Mouse (Mus musculus) ES-Bruce4 (cell line): ENCODE measurements around the gene Dcst2. TPM values are rescaled to one million over a fixed set of nuclear protein-coding genes. Genes with fewer than 3 reads are reported as not detected.
A peak's percentile ranks its signal among the peaks of the same experiment; 100 is the strongest.

ENCODE experiments used
- H3K27ac ChIP-seq: 2 replicates; pipeline ENCODE4 v1.5.1; 2012; ENCODE audit warnings: low read length, inconsistent platforms; ENCODE audit not compliant: insufficient read depth
- H3K27me3 ChIP-seq: 2 replicates; pipeline ENCODE4 v1.6.1; 2012; ENCODE audit warnings: mild to moderate bottlenecking, low read length, inconsistent platforms; ENCODE audit not compliant: control insufficient read depth, poor library complexity, insufficient read depth, severe bottlenecking
- H3K36me3 ChIP-seq: 2 replicates; pipeline ENCODE4 v1.6.1; 2012; ENCODE audit warnings: inconsistent platforms, mild to moderate bottlenecking, low read length, moderate library complexity; ENCODE audit not compliant: control insufficient read depth, poor library complexity, insufficient read depth, severe bottlenecking
- H3K4me1 ChIP-seq: one replicate; pipeline ENCODE4 v1.8.1; 2011; ENCODE audit warnings: low read length; ENCODE audit not compliant: control insufficient read depth, insufficient read depth
- H3K4me3 ChIP-seq: 2 replicates; pipeline ENCODE4 v1.5.1; 2011; ENCODE audit warnings: low read depth, mild to moderate bottlenecking, low read length
- H3K9ac ChIP-seq: 2 replicates; pipeline ENCODE4 v1.6.1; 2012; ENCODE audit warnings: low read depth, mild to moderate bottlenecking, inconsistent platforms; ENCODE audit not compliant: poor library complexity, severe bottlenecking
- H3K9me3 ChIP-seq: replicated peaks from 2 replicates; pipeline ENCODE4 v1.6.1; 2012; ENCODE audit warnings: mild to moderate bottlenecking, low read length, inconsistent platforms; ENCODE audit not compliant: control insufficient read depth, poor library complexity, insufficient read depth, severe bottlenecking
- CTCF ChIP-seq: IDR thresholded peaks from one replicate; pipeline ENCODE4 v1.8.1; 2011; ENCODE audit warnings: low read depth, low read length
- EP300 ChIP-seq: IDR thresholded peaks from 2 replicates; pipeline ENCODE4 v1.6.1; 2011; ENCODE audit warnings: low read depth, low read length; ENCODE audit not compliant: insufficient read depth
- POLR2A ChIP-seq: IDR thresholded peaks from one replicate; pipeline ENCODE4 v1.8.1; 2011; ENCODE audit warnings: low read length; ENCODE audit not compliant: insufficient read depth
- polyA plus RNA-seq: library from polyadenylated mRNA; stranded (reverse); fragments of >200 nt; gene quantifications from 2 replicates; pipeline ENCODE4 v1.2.4, GENCODE M21; 2011; ENCODE audit warnings: low read depth; ENCODE audit not compliant: missing spikeins, insufficient read depth, insufficient read length

Gene Dcst2
- polyA plus RNA-seq, 1 experiment: 0.25 TPM

GRCm38 (mm10) chr3:89417131-89417530 lies 55.4 kb downstream of the Dcst2 start:
- no peaks in the 10 kb centered on the region for H3K9me3 ChIP-seq
- no peaks in the 10 kb centered on the region for H3K4me1 ChIP-seq
- H3K9ac ChIP-seq: peak overlapping the region; percentile 89
- peaks cover 26% of the 10 kb centered on the region for H3K36me3 ChIP-seq
- no peak for TF ChIP-seq POLR2A
- TF ChIP-seq EP300: no peak
- TF ChIP-seq CTCF: no peak
- peak overlapping the region; percentile 79 for H3K27ac ChIP-seq
- H3K4me3 ChIP-seq: peak overlapping the region; percentile 80
- no peaks in the 10 kb centered on the region for H3K27me3 ChIP-seq

- Histone ChIP-seq H3K36me3 (peaks cover 26% of the 10 kb centered on the region), H3K27me3 (no peaks in the 10 kb centered on the region), H3K4me1 (peaks cover 2% of the 10 kb centered on the region), H3K4me3 (peak overlapping the region; percentile 97), H3K9me3 (no peaks in the 10 kb centered on the region), H3K9ac (peak overlapping the region; percentile 89), H3K27ac (peak overlapping the region; percentile 93)
- TF ChIP-seq POLR2A: no peak
- peak; percentile 20; the same call in 1 of the 2 replicates for TF ChIP-seq EP300
Measured at GRCm38 (mm10) chr3:89417840-89418169, 56.0 kb downstream of the Dcst2 start.

GRCm38 (mm10) chr3:89418170-89418860 lies 56.5 kb downstream of the Dcst2 start, which contains the start of the genes Cks1b and Shc1:
Gene Cks1b, minus strand, starts transcription at chr3:89418383.
Gene Shc1, plus strand, starts transcription at chr3:89418443.
- peak within 1 kb of the TSS; percentile 97 for H3K4me3 ChIP-seq
- peaks cover 2% of the 10 kb centered on the region for H3K4me1 ChIP-seq
- H3K27ac ChIP-seq: peak within 1 kb of the TSS; percentile 95
- no peak for TF ChIP-seq EP300
- peak; percentile 65 for TF ChIP-seq POLR2A
- H3K9me3 ChIP-seq: no peaks in the 10 kb centered on the region
- peaks cover 26% of the 10 kb centered on the region for H3K36me3 ChIP-seq
- H3K9ac ChIP-seq: peak within 1 kb of the TSS; percentile 89
- H3K27me3 ChIP-seq: no peaks in the 10 kb centered on the region

GRCm38 (mm10) chr3:89418861-89419250 lies 57.1 kb downstream of the Dcst2 start:
- H3K9me3 ChIP-seq: no peaks in the 10 kb centered on the region
- H3K27ac ChIP-seq: peak overlapping the region; percentile 95
- H3K4me3 ChIP-seq: peak overlapping the region; percentile 94
- TF ChIP-seq EP300 (no peak), POLR2A (no peak), CTCF (no peak)
- no peaks in the 10 kb centered on the region for H3K27me3 ChIP-seq
- peaks cover 25% of the 10 kb centered on the region for H3K36me3 ChIP-seq
- peaks cover 3% of the 10 kb centered on the region for H3K4me1 ChIP-seq
- H3K9ac ChIP-seq: peak overlapping the region; percentile 89

GRCm38 (mm10) chr3:89419571-89419970 lies 57.8 kb downstream of the Dcst2 start:
- peak; percentile 77; the same call in 1 of the 2 replicates for TF ChIP-seq EP300
- no peak for TF ChIP-seq CTCF
- peak overlapping the region; percentile 95 for H3K27ac ChIP-seq
- no peaks in the 10 kb centered on the region for H3K27me3 ChIP-seq
- peak overlapping the region; percentile 94 for H3K4me3 ChIP-seq
- no peaks in the 10 kb centered on the region for H3K9me3 ChIP-seq
- H3K4me1 ChIP-seq: peaks cover 9% of the 10 kb centered on the region
- peak overlapping the region; percentile 89 for H3K9ac ChIP-seq
- H3K36me3 ChIP-seq: peaks cover 21% of the 10 kb centered on the region

GRCm38 (mm10) chr3:89419981-89420380 lies 58.2 kb downstream of the Dcst2 start:
- H3K9me3 ChIP-seq: no peaks in the 10 kb centered on the region
- no peak for TF ChIP-seq EP300
- no peak for TF ChIP-seq CTCF
- no peak for TF ChIP-seq POLR2A
- H3K9ac ChIP-seq: peak overlapping the region; percentile 89
- no peaks in the 10 kb centered on the region for H3K27me3 ChIP-seq
- H3K4me3 ChIP-seq: peak overlapping the region; percentile 94
- peaks cover 17% of the 10 kb centered on the region for H3K36me3 ChIP-seq
- peak overlapping the region; percentile 95 for H3K27ac ChIP-seq
- peaks cover 10% of the 10 kb centered on the region for H3K4me1 ChIP-seq
